Mouse (Mus musculus) left cerebral cortex, adult 2 months (tissue): ENCODE measurements at regions not wholly inside any gene's neighbourhood (a gene's known extent, or its start where the extent isn't known, plus 50 kb on each side); places are given as distances from the start of the nearest gene placed in this dataset.
"Not testable (repeated sequence)": the region's sequence is repeated elsewhere in the genome, so short reads cannot be mapped to it uniquely, and the experiment has no call there.

Source experiments
- DNase-seq, 2 experiments: peaks; one replicate each; pipeline ENCODE4 v3.0.0; 2021 to 2022; ENCODE audit warnings: low spot score in 2 of 2, mixed read lengths in 1 of 2; ENCODE audit errors: extremely low spot score in 1 of 2
- H3K27ac ChIP-seq: fragments of 200-600 bp; 2 replicates; pipeline ENCODE4 v1.8.1; 2022
- H3K4me3 ChIP-seq: fragments of 200-600 bp; 2 replicates; pipeline ENCODE4 v1.8.1; 2022
- CTCF ChIP-seq: fragments of 200-600 bp; IDR thresholded peaks from 2 replicates; pipeline ENCODE4 v1.8.1; 2022; ENCODE audit warnings: antibody characterized with exemption, mild to moderate bottlenecking, moderate library complexity
- intact Hi-C: fragments of 180-260 bp; cut with DNase I; formaldehyde crosslinking; loops from one replicate; pipeline ENCODE4 v1.15.1; 2025

DNA sequence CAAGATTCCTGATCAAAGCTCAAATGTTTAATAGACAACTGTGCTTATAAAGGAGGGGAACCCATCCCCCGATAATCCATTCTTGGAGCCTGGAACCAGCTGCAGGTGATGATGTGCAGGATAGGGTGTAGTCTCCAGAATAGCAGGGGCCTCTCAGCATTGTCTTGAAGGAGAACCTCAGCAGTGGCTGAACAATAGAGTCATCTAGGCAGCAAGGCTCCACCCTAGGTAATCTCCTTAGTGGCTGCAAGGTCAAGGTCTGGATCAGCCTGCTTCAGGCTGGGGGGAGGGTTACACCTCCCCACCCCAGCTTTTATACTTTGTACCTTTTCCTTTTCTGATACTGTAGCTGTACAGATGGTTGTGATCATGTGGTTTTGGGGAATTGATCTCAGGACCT is 116.8 kb upstream of the Mettl4 start:
- TF ChIP-seq CTCF: no peak
- intact Hi-C loops: no loop called here

GRCm38 (mm10) chr17:94864531-94865318 is 114.9 kb upstream of the Mettl4 start:
- peak; percentile 67 to 68 for DNase-seq
- intact Hi-C loops: not testable (repeated sequence)
- Histone ChIP-seq H3K4me3 (peak overlapping the region; percentile 72), H3K27ac (peak overlapping the region; percentile 45)

More for the DNA sequence above, 116.8 kb upstream of the Mettl4 start:
- DNase-seq: no peak
- Histone ChIP-seq H3K4me3 (no peak overlapping the region), H3K27ac (no peak overlapping the region)

GRCm38 (mm10) chr17:94854698-94855097 is 104.9 kb upstream of the Mettl4 start:
- DNase-seq, H3K27ac ChIP-seq, intact Hi-C loops, H3K4me3 ChIP-seq: not testable (repeated sequence)

- peak; percentile 83 to 84 for DNase-seq
- no peak for TF ChIP-seq CTCF
- Histone ChIP-seq H3K4me3 (peak overlapping the region; percentile 57), H3K27ac (peak overlapping the region; percentile 78)
- intact Hi-C loops: loop anchor here (2.0 to 5.0 kb wide), 2 partner anchors 86 to 1632 kb away; no protein-coding TSS in a partner anchor
Measured at GRCm38 (mm10) chr17:94834446-94835117, 84.8 kb upstream of the Mettl4 start.

- DNase-seq: not testable (repeated sequence)
- intact Hi-C loops: loop anchor here (2.0 to 5.0 kb wide), 2 partner anchors 85 to 1632 kb away; no protein-coding TSS in a partner anchor
- Histone ChIP-seq H3K27ac (peak overlapping the region; percentile 78), H3K4me3 (peak overlapping the region; percentile 57)
Measured at GRCm38 (mm10) chr17:94834067-94834445, 84.2 kb upstream of the Mettl4 start.

GRCm38 (mm10) chr17:94826415-94826814 is 76.6 kb upstream of the Mettl4 start:
- H3K4me3 ChIP-seq, H3K27ac ChIP-seq, DNase-seq, intact Hi-C loops: not testable (repeated sequence)

GRCm38 (mm10) chr17:94808758-94809157 is 58.9 kb upstream of the Mettl4 start:
- intact Hi-C loops: no loop called here
- Histone ChIP-seq H3K4me3 (no peak overlapping the region), H3K27ac (no peak overlapping the region)
- no peak for TF ChIP-seq CTCF
- DNase-seq: no peak
